Mouse (Mus musculus) cortical plate, adult 2 months (tissue): ENCODE measurements at regions not wholly inside any gene's neighbourhood (a gene's known extent, or its start where the extent isn't known, plus 50 kb on each side); places are given as distances from the start of the nearest gene placed in this dataset.
A peak's percentile ranks its signal among the peaks of the same experiment; 100 is the strongest.

Experiments
- CTCF ChIP-seq: fragments of 200-500 bp; IDR thresholded peaks from 2 replicates; pipeline ENCODE4 v1.5.1; 2011; ENCODE audit warnings: mild to moderate bottlenecking, control low read depth, low read length; ENCODE audit not compliant: insufficient read depth; ENCODE audit errors: extremely low read depth
- POLR2A ChIP-seq: fragments of 200-500 bp; IDR thresholded peaks from 2 replicates; pipeline ENCODE4 v1.6.1; 2011; ENCODE audit warnings: mild to moderate bottlenecking, low read length, control low read depth; ENCODE audit not compliant: insufficient read depth; ENCODE audit errors: extremely low read depth

DNA sequence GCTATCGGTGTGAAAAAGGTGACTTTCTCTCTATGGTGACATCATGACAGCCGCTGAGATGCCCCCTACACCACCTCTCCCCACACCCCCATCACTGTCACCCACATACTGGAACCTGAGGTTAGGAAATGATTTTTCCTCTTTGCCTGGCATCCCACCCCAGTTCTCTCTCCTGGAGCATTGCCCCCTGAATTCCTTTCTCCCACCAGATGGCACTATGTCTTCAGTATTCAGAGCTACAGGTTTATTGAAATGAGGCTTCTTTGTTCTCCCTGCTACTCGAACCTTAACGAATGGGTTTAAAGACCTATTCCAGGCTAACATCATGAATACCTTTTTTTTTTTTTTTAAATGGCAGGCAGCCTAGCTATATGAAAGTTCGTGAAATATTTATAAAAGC lies 78.0 kb upstream of the Frem2 start:
- TF ChIP-seq CTCF (peak; percentile 58), POLR2A (no peak)
